21 mouse cellular contexts compared by ENCODE assay signal in genomic region chr5:151733991-151734390, GRCm38 (mm10).
DNase-seq lines count a peak whose midpoint lies in the region; ATAC-seq and TF ChIP-seq lines count a peak whose summit lies in the region.
"Had no signal": no experiment of that assay in that cellular context is flagged by ENCODE, and none has a peak within 500 bp of the region (broad histone marks: within the 10 kb centered on the region; RNA-seq: fewer than 3 reads in every experiment).

No protein-coding gene starts in this region.

- no peak overlapping the region for H3K4me3 ChIP-seq in kidney, postnatal 0 days (replicated peaks; ENCODE audit: low read depth, low read length)
- no peak overlapping the region for H3K4me3 ChIP-seq in kidney, embryonic 16.5 days (ENCODE audit: low read length)
- no peak overlapping the region for H3K4me3 ChIP-seq in MEL (ENCODE audit: control insufficient read depth in 1 of 2, insufficient read depth in 1 of 2, low read depth in 2 of 2, low read length in 2 of 2)
- H3K4me3 ChIP-seq: embryonic facial prominence, embryonic 10.5 days; heart, embryonic 15.5 days; liver, embryonic 15.5 days; midbrain, embryonic 10.5 days had no signal

- no peak overlapping the region for H3K27ac ChIP-seq in kidney, postnatal 0 days
- no peak overlapping the region for H3K27ac ChIP-seq in kidney, embryonic 16.5 days (ENCODE audit: low read length)
- no peak overlapping the region for H3K27ac ChIP-seq in MEL (ENCODE audit: control insufficient read depth, low read depth, low read length)
- H3K27ac ChIP-seq: embryonic facial prominence, embryonic 10.5 days; heart, embryonic 15.5 days; liver, embryonic 15.5 days; midbrain, embryonic 10.5 days had no signal

- no peaks in the 10 kb centered on the region for H3K27me3 ChIP-seq in kidney, postnatal 0 days (ENCODE audit: insufficient read depth, low read length)
- no peaks in the 10 kb centered on the region for H3K27me3 ChIP-seq in kidney, embryonic 16.5 days (ENCODE audit: insufficient read depth, low read length)
- H3K27me3 ChIP-seq in MEL (ENCODE audit: control insufficient read depth in 1 of 2, insufficient read depth in 2 of 2, low read length in 2 of 2): no peaks in the 10 kb centered on the region
- H3K27me3 ChIP-seq in splenic B cell, adult 2 months (ENCODE audit: control insufficient read depth, insufficient read depth, low read length, poor library complexity, severe bottlenecking): no peaks in the 10 kb centered on the region
- H3K27me3 ChIP-seq: heart, embryonic 15.5 days; liver, embryonic 15.5 days had no signal

- no peaks in the 10 kb centered on the region for H3K9me3 ChIP-seq in kidney, postnatal 0 days (replicated peaks; ENCODE audit: low read length)
- no peaks in the 10 kb centered on the region for H3K9me3 ChIP-seq in kidney, embryonic 16.5 days (ENCODE audit: low read length)
- H3K9me3 ChIP-seq in MEL (replicated peaks; ENCODE audit: insufficient read depth, low read length): no peaks in the 10 kb centered on the region
- H3K9me3 ChIP-seq: embryonic facial prominence, embryonic 10.5 days; heart, embryonic 15.5 days; liver, embryonic 15.5 days; midbrain, embryonic 10.5 days had no signal

- WGBS in kidney, postnatal 0 days: 75% methylated on average over 1 of the region's 1 CpGs
- 59% methylated on average over 1 of the region's 1 CpGs for WGBS in kidney, embryonic 16.5 days

- H3K36me3 ChIP-seq in kidney, postnatal 0 days (ENCODE audit: insufficient read depth, low read length): no peaks in the 10 kb centered on the region
- no peaks in the 10 kb centered on the region for H3K36me3 ChIP-seq in kidney, embryonic 16.5 days (ENCODE audit: insufficient read depth, low read length)
- no peaks in the 10 kb centered on the region for H3K36me3 ChIP-seq in MEL (ENCODE audit: control insufficient read depth in 1 of 2, insufficient read depth in 2 of 2, low read length in 2 of 2)
- no peaks in the 10 kb centered on the region for H3K36me3 ChIP-seq in splenic B cell, adult 2 months (ENCODE audit: control insufficient read depth, insufficient read depth, low read length, poor library complexity, severe bottlenecking)
- H3K36me3 ChIP-seq: embryonic facial prominence, embryonic 10.5 days; heart, embryonic 15.5 days; liver, embryonic 15.5 days; midbrain, embryonic 10.5 days had no signal

- TF ChIP-seq EP300 in MEL (IDR thresholded peaks at IDR 0.05; ENCODE audit: low read depth in 1 of 2, low read length in 2 of 2): no peak

- no peak for TF ChIP-seq CTCF in kidney, postnatal 0 days (IDR thresholded peaks at IDR 0.05; ENCODE audit: low read depth)
- no peak for TF ChIP-seq CTCF in MEL (IDR thresholded peaks at IDR 0.05 in 2 of 3, conservative IDR thresholded peaks at IDR 0.05 in 1 of 3; ENCODE audit: control insufficient read depth in 1 of 3, insufficient read depth in 1 of 3, low read depth in 2 of 3, low read length in 3 of 3, poor library complexity in 1 of 3, severe bottlenecking in 1 of 3)

- DNase-seq in kidney, postnatal 0 days (ENCODE audit: low spot score): peak; percentile 14
- DNase-seq in MEL (ENCODE audit: low read depth, low spot score): peak; percentile 43
- peak; percentile 14 for DNase-seq in hindlimb bud, embryonic 11.5 days (ENCODE audit: extremely low spot score, low read depth, low spot score)
- peak; percentile 31 for DNase-seq in splenic B cell, adult 2 months (ENCODE audit: low read depth, low spot score)
- no peak for DNase-seq in liver
- no peak for DNase-seq in kidney, adult 9 months
- no peak for DNase-seq in thymus, postnatal 4 days
- DNase-seq: B cell, adult 2 months; cerebellum, adult 2 months; cerebellum, postnatal 36 days; gastrocnemius, postnatal 25 days; heart, postnatal 4 days; kidney, adult 8-10 months; kidney, postnatal 4 days; thymus, postnatal 36 days had no signal

- TF ChIP-seq POLR2A in MEL (IDR thresholded peaks at IDR 0.05; ENCODE audit: control insufficient read depth in 1 of 2, insufficient read depth in 1 of 2, low read depth in 1 of 2, low read length in 2 of 2, poor library complexity in 1 of 2): no peak

- H3K9ac ChIP-seq in kidney, postnatal 0 days (ENCODE audit: low read depth, low read length): no peak overlapping the region
- H3K9ac ChIP-seq in kidney, embryonic 16.5 days (replicated peaks; ENCODE audit: low read length): no peak overlapping the region
- H3K9ac ChIP-seq in MEL (ENCODE audit: control insufficient read depth, low read depth, low read length, poor library complexity, severe bottlenecking): no peak overlapping the region
- H3K9ac ChIP-seq: heart, embryonic 15.5 days; liver, embryonic 15.5 days had no signal

- TF ChIP-seq RAD21 in MEL (IDR thresholded peaks at IDR 0.05; ENCODE audit: low read depth, low read length): no peak; the same call in 1 of the 2 replicates

- no peak for ATAC-seq in kidney, postnatal 0 days (replicated peaks; ENCODE audit: low FRiP score, low read depth)
- no peak for ATAC-seq in kidney, embryonic 16.5 days (ENCODE audit: low FRiP score, low TSS enrichment)
- ATAC-seq: forebrain, embryonic 14.5 days had no signal

- H3K79me2 ChIP-seq in MEL (ENCODE audit: control insufficient read depth, insufficient read depth, low read length, poor library complexity): no peaks in the 10 kb centered on the region

- H3K4me2 ChIP-seq in kidney, postnatal 0 days (ENCODE audit: low read length): no peak overlapping the region
- H3K4me2 ChIP-seq in kidney, embryonic 16.5 days (replicated peaks; ENCODE audit: low read depth, low read length): no peak overlapping the region
- H3K4me2 ChIP-seq: heart, embryonic 15.5 days; liver, embryonic 15.5 days had no signal

- no peaks in the 10 kb centered on the region for H3K4me1 ChIP-seq in kidney, postnatal 0 days (replicated peaks; ENCODE audit: insufficient read depth, low read length)
- H3K4me1 ChIP-seq in kidney, embryonic 16.5 days (ENCODE audit: insufficient read depth, low read length): no peaks in the 10 kb centered on the region
- no peaks in the 10 kb centered on the region for H3K4me1 ChIP-seq in MEL (ENCODE audit: control insufficient read depth in 1 of 2, insufficient read depth in 2 of 2, low read length in 2 of 2)
- H3K4me1 ChIP-seq: embryonic facial prominence, embryonic 10.5 days; heart, embryonic 15.5 days; liver, embryonic 15.5 days; midbrain, embryonic 10.5 days had no signal

TF ChIP-seq in MEL, 35 proteins besides CTCF, POLR2A, EP300 and RAD21:
- TF ChIP-seq BHLHE40 (IDR thresholded peaks at IDR 0.05; ENCODE audit: borderline replicate concordance, low read depth, low read length): no peak
- TF ChIP-seq ZMIZ1 (IDR thresholded peaks at IDR 0.05; ENCODE audit: low read depth, low read length): no peak
- no peak for TF ChIP-seq MAX (IDR thresholded peaks at IDR 0.05; ENCODE audit: low read length)
- no peak for TF ChIP-seq NRF1 (IDR thresholded peaks at IDR 0.05; ENCODE audit: insufficient read depth, low read depth, low read length, poor library complexity, severe bottlenecking)
- no peak for TF ChIP-seq ETS1 (IDR thresholded peaks at IDR 0.05; ENCODE audit: low read depth, low read length)
- no peak for TF ChIP-seq ZKSCAN1 (IDR thresholded peaks at IDR 0.05; ENCODE audit: low read depth, low read length)
- TF ChIP-seq RCOR1 (IDR thresholded peaks at IDR 0.05; ENCODE audit: low read depth, low read length): no peak
- TF ChIP-seq USF1 (IDR thresholded peaks at IDR 0.05; ENCODE audit: low read depth, low read length): no peak
- no peak for TF ChIP-seq MYB (IDR thresholded peaks at IDR 0.05; ENCODE audit: low read depth, low read length)
- TF ChIP-seq TBP (IDR thresholded peaks at IDR 0.05; ENCODE audit: low read depth, low read length): no peak
- TF ChIP-seq ELF1 (IDR thresholded peaks at IDR 0.05; ENCODE audit: low read depth, low read length): no peak
- TF ChIP-seq MYC (IDR thresholded peaks at IDR 0.05; ENCODE audit: low read depth, low read length): no peak
- TF ChIP-seq JUND (IDR thresholded peaks at IDR 0.05; ENCODE audit: low read depth, low read length): no peak
- no peak for TF ChIP-seq SMC3 (IDR thresholded peaks at IDR 0.05; ENCODE audit: low read depth, low read length)
- no peak for TF ChIP-seq GABPA (IDR thresholded peaks at IDR 0.05; ENCODE audit: low read depth, low read length)
- TF ChIP-seq UBTF (IDR thresholded peaks at IDR 0.05; ENCODE audit: borderline replicate concordance, insufficient read depth, low read depth, low read length): no peak
- TF ChIP-seq MAZ (IDR thresholded peaks at IDR 0.05; ENCODE audit: low read depth, low read length): no peak
- TF ChIP-seq POLR2AphosphoS2 (IDR thresholded peaks at IDR 0.05; ENCODE audit: low read length): no peak
- no peak for TF ChIP-seq ZNF384 (IDR thresholded peaks at IDR 0.05; ENCODE audit: low read depth, low read length)

Comparison
In these comparisons a context has a peak if more than half of its experiments do, and no peak if none do; other contexts are left out.
1. DNase-seq: peak in kidney, postnatal 0 days (single experiment), MEL (single experiment), hindlimb bud, embryonic 11.5 days (single experiment) and splenic B cell, adult 2 months (single experiment); none in liver (single experiment), kidney, adult 9 months (single experiment) and thymus, postnatal 4 days (single experiment).